Mouse (Mus musculus): ENCODE results near the gene Cabp7. TPM values are rescaled to one million over a fixed set of nuclear protein-coding genes. Genes with fewer than 3 reads are reported as not detected.
A peak's percentile ranks its signal among the peaks of the same experiment; 100 is the strongest.
"Not testable (repeated sequence)": the region's sequence is repeated elsewhere in the genome, so short reads cannot be mapped to it uniquely, and the experiment has no call there.

Gene Cabp7
- polyA plus RNA-seq, 1 experiment from 2014 or later, result 0.43 TPM

DNA sequence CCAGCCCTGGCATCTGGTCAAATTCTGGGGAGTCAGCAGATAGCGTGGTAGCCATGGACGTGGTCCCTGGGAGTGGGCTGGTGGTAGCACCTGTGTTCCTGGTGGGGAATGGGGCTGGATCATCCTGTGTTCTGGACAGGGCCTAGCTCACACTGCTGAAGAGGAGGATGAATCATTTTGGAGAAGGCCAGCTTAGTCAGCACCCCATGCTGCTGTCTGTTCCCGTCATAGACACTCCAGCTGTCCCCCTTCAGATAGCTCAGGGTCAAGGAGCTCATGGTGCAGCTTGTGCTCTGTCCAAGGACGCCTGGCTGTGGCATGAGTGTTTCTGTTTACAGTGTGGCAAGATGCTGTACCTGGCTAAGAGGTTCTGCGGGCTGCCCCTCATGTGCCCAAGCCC, 28.0 kb downstream of the Cabp7 start:
- ATAC-seq (replicated peaks; ENCODE audit: insufficient number of reproducible peaks, low FRiP score, low TSS enrichment, low read depth) (no peak), DNase-seq (ENCODE audit: low spot score) (no peak)
- WGBS, result 88% methylated on average over 5 of the region's 5 CpGs
- Histone ChIP-seq H3K4me2 (ENCODE audit: low read depth, low read length) (no peak overlapping the region), H3K4me1 (ENCODE audit: control insufficient read depth, insufficient read depth, low read length) (no peaks in the 10 kb centered on the region), H3K9me3 (replicated peaks; ENCODE audit: control insufficient read depth, low read length) (no peaks in the 10 kb centered on the region), H3K27ac (replicated peaks; ENCODE audit: low read depth, low read length) (no peak overlapping the region), H3K4me3 (ENCODE audit: low read depth, low read length) (no peak overlapping the region), H3K9ac (replicated peaks; ENCODE audit: low read length) (no peak overlapping the region), H3K36me3 (replicated peaks; ENCODE audit: control insufficient read depth, insufficient read depth, low read depth, low read length) (no peaks in the 10 kb centered on the region), H3K27me3 (ENCODE audit: control insufficient read depth, insufficient read depth, low read length) (no peaks in the 10 kb centered on the region)

DNA sequence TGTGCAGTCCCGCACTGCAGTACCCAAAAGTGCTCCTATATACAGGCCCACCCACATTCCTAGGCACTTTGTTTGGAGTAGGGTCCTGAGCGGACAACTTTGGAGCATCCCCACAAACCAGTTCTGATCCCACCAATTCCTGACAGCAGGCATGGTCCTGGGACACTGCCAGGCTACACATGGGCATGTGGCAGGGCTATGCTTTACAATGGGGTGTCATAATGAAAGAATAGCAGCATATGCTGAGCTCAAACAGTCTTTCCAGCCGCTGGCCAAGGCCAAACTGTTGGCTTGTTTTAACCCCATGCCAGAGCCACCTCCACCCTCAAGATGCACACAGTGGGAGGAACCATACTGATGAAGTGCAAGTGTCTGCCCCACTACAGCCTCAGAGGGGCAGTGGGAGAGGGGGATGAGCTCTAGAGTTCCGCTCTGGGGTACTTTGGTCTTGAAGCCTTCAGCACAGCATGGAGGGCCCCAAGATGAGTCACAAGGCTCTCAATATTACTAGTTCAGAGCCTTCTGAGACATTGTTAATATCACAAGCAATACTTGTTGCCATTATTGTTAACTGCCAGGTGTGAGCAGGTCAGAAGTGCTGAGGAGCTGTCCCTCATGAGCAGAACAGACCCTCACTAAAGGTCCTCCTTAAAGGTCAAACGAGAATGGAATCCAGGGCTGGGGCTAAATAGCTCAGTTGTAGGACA, 29.9 kb downstream of the Cabp7 start:
- 85% methylated on average over 5 of the region's 5 CpGs for WGBS

DNA sequence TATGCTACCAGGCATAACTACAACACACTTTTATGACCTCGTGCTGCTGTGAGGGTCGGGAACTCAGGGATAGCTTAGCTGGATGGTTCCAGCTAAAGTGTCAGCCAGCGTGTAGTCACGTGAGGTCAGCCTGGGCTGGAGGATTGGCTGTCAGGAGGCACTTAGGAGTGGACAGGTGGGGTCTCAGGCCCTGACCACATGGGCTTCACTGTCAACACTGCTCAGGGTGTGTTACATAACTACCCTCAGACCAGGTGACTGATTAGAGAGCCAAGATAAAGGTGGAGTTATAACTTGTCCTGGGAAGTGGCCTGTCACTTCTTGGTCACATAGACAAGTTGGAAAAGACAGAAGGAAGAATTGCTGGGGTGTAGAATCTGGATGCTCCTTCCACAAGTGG, 31.0 kb downstream of the Cabp7 start:
- Histone ChIP-seq H3K9me3 (replicated peaks; ENCODE audit: control insufficient read depth, low read length) (no peaks in the 10 kb centered on the region), H3K36me3 (replicated peaks; ENCODE audit: control insufficient read depth, insufficient read depth, low read depth, low read length) (no peaks in the 10 kb centered on the region), H3K4me1 (ENCODE audit: control insufficient read depth, insufficient read depth, low read length) (no peaks in the 10 kb centered on the region), H3K4me2 (ENCODE audit: low read depth, low read length) (no peak overlapping the region), H3K27me3 (ENCODE audit: control insufficient read depth, insufficient read depth, low read length) (no peaks in the 10 kb centered on the region), H3K4me3 (ENCODE audit: low read depth, low read length) (no peak overlapping the region), H3K9ac (replicated peaks; ENCODE audit: low read length) (no peak overlapping the region), H3K27ac (replicated peaks; ENCODE audit: low read depth, low read length) (no peak overlapping the region)
- WGBS, result 77% methylated on average over 4 of the region's 4 CpGs
- DNase-seq (ENCODE audit: low spot score) (no peak), ATAC-seq (replicated peaks; ENCODE audit: insufficient number of reproducible peaks, low FRiP score, low TSS enrichment, low read depth) (no peak)

More for the DNA sequence above, 29.9 kb downstream of the Cabp7 start:
- Histone ChIP-seq H3K4me1 (ENCODE audit: control insufficient read depth, insufficient read depth, low read length) (no peaks in the 10 kb centered on the region), H3K27ac (replicated peaks; ENCODE audit: low read depth, low read length) (no peak overlapping the region), H3K4me3 (ENCODE audit: low read depth, low read length) (no peak overlapping the region), H3K36me3 (replicated peaks; ENCODE audit: control insufficient read depth, insufficient read depth, low read depth, low read length) (no peaks in the 10 kb centered on the region), H3K4me2 (ENCODE audit: low read depth, low read length) (no peak overlapping the region), H3K9me3 (replicated peaks; ENCODE audit: control insufficient read depth, low read length) (no peaks in the 10 kb centered on the region), H3K27me3 (ENCODE audit: control insufficient read depth, insufficient read depth, low read length) (no peaks in the 10 kb centered on the region), H3K9ac (replicated peaks; ENCODE audit: low read length) (no peak overlapping the region)
- ATAC-seq (replicated peaks; ENCODE audit: insufficient number of reproducible peaks, low FRiP score, low TSS enrichment, low read depth) (no peak), DNase-seq (ENCODE audit: low spot score) (no peak)

DNA sequence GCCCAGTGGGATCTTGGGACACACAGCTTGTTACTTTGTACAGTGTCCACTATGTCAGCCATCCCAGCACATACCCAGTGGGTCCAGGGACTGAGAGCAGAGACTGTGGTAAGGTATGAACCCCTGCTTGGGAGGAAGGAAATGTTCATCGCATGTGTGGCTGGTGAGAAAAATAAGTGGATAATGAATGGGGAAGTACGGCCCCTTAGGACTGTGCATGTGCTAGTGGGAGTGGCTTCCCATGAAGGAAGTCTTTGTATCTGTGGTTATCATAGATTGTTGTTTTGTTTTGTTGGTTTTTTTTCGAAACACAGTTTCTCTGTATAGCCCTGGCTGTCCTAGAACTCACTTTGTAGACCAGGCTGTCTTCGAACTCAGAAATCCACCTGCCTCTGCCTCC, 31.9 kb downstream of the Cabp7 start:
- WGBS, result 83% methylated on average over 4 of the region's 4 CpGs
- Histone ChIP-seq H3K4me2 (ENCODE audit: low read depth, low read length) (no peak overlapping the region), H3K4me3 (ENCODE audit: low read depth, low read length) (no peak overlapping the region), H3K4me1 (ENCODE audit: control insufficient read depth, insufficient read depth, low read length) (no peaks in the 10 kb centered on the region), H3K36me3 (replicated peaks; ENCODE audit: control insufficient read depth, insufficient read depth, low read depth, low read length) (no peaks in the 10 kb centered on the region), H3K9ac (replicated peaks; ENCODE audit: low read length) (no peak overlapping the region), H3K27me3 (ENCODE audit: control insufficient read depth, insufficient read depth, low read length) (no peaks in the 10 kb centered on the region), H3K27ac (replicated peaks; ENCODE audit: low read depth, low read length) (no peak overlapping the region), H3K9me3 (replicated peaks; ENCODE audit: control insufficient read depth, low read length) (no peaks in the 10 kb centered on the region)
- no peak for ATAC-seq (replicated peaks; ENCODE audit: insufficient number of reproducible peaks, low FRiP score, low TSS enrichment, low read depth)
- DNase-seq (ENCODE audit: low spot score), result no peak

DNA sequence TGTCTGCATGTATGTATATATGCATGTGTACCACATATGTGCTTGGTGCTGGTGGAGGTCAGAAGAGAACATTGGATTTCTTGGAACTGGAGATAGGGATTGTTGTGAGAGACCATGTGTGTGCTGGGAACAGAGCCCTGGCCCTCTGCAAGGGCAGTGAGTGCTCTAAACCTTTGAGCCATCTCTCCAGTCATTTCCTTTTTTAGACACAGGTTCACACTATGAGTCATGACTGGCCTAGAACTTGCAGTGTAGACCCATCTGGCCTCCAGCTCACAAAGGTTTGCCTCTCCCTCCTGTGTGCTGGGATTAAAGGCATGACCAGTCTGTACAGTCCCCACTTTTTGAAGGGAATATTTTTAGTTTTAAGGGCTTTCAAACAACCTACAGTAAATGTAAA, 33.8 kb downstream of the Cabp7 start:
- Histone ChIP-seq H3K4me1 (ENCODE audit: control insufficient read depth, insufficient read depth, low read length) (no peaks in the 10 kb centered on the region), H3K36me3 (replicated peaks; ENCODE audit: control insufficient read depth, insufficient read depth, low read depth, low read length) (no peaks in the 10 kb centered on the region), H3K4me2 (ENCODE audit: low read depth, low read length) (no peak overlapping the region), H3K27me3 (ENCODE audit: control insufficient read depth, insufficient read depth, low read length) (no peaks in the 10 kb centered on the region), H3K27ac (replicated peaks; ENCODE audit: low read depth, low read length) (no peak overlapping the region), H3K4me3 (ENCODE audit: low read depth, low read length) (no peak overlapping the region), H3K9me3 (replicated peaks; ENCODE audit: control insufficient read depth, low read length) (no peaks in the 10 kb centered on the region), H3K9ac (replicated peaks; ENCODE audit: low read length) (no peak overlapping the region)
- DNase-seq (ENCODE audit: low spot score) (no peak), ATAC-seq (replicated peaks; ENCODE audit: insufficient number of reproducible peaks, low FRiP score, low TSS enrichment, low read depth) (no peak)

DNA sequence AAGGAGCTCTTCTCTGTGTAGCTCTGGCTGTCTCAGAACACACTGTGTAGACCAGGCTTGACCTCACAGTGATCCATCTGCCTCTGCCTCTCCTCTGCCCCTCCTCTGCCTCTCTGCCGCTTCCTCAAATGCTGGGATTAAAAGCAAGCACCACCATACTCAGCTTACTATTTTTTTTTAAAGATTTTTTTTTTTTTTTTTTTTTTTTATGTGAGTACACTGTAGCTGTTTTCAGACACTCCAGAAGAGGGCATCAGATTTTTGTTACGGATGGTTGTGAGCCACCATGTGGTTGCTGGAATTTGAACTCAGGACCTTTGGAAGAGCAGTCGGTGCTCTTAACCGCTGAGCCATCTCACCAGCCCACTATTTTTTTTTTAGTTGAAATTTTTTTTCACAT, 36.4 kb downstream of the Cabp7 start:
- not testable (repeated sequence) for H3K27me3 ChIP-seq (ENCODE audit: control insufficient read depth, insufficient read depth, low read length); H3K4me2 ChIP-seq (ENCODE audit: low read depth, low read length); H3K4me1 ChIP-seq (ENCODE audit: control insufficient read depth, insufficient read depth, low read length); H3K36me3 ChIP-seq (replicated peaks; ENCODE audit: control insufficient read depth, insufficient read depth, low read depth, low read length); H3K9me3 ChIP-seq (replicated peaks; ENCODE audit: control insufficient read depth, low read length); H3K9ac ChIP-seq (replicated peaks; ENCODE audit: low read length); DNase-seq (ENCODE audit: low spot score); H3K27ac ChIP-seq (replicated peaks; ENCODE audit: low read depth, low read length); H3K4me3 ChIP-seq (ENCODE audit: low read depth, low read length); ATAC-seq (replicated peaks; ENCODE audit: insufficient number of reproducible peaks, low FRiP score, low TSS enrichment, low read depth)
- 80% methylated on average over 4 of the region's 4 CpGs for WGBS

DNA sequence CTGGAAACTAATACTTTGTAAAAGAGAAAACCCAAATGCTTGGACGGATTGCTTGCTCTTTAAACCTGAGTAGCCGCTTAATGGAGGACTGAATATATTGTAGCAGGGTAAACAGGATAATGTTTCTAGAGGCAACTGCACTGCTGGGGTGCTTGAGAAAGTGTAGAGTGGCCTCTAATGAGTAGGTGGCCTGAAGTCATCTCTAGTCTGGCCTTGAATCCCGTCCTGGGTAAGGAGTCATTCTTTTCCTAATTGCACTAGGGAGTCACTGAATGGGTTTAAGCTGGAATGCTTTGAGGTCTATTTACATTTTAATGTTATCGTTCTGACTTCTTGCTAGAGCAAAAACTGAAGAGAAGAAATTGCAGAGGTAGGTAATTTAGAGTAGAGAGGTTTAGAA, 41.4 kb downstream of the Cabp7 start:
- Histone ChIP-seq H3K27ac (replicated peaks; ENCODE audit: low read depth, low read length) (no peak overlapping the region), H3K4me3 (ENCODE audit: low read depth, low read length) (peak overlapping the region; percentile 73), H3K27me3 (ENCODE audit: control insufficient read depth, insufficient read depth, low read length) (no peaks in the 10 kb centered on the region), H3K9ac (replicated peaks; ENCODE audit: low read length) (peak overlapping the region; percentile 56), H3K36me3 (replicated peaks; ENCODE audit: control insufficient read depth, insufficient read depth, low read depth, low read length) (no peaks in the 10 kb centered on the region; the same call in 1 of the 2 replicates), H3K4me1 (ENCODE audit: control insufficient read depth, insufficient read depth, low read length) (no peaks in the 10 kb centered on the region), H3K9me3 (replicated peaks; ENCODE audit: control insufficient read depth, low read length) (no peaks in the 10 kb centered on the region), H3K4me2 (ENCODE audit: low read depth, low read length) (peak overlapping the region; percentile 68)
- ATAC-seq (replicated peaks; ENCODE audit: insufficient number of reproducible peaks, low FRiP score, low TSS enrichment, low read depth) (no peak), DNase-seq (ENCODE audit: low spot score) (no peak)
- WGBS, result 8% methylated on average over 4 of the region's 4 CpGs

DNA sequence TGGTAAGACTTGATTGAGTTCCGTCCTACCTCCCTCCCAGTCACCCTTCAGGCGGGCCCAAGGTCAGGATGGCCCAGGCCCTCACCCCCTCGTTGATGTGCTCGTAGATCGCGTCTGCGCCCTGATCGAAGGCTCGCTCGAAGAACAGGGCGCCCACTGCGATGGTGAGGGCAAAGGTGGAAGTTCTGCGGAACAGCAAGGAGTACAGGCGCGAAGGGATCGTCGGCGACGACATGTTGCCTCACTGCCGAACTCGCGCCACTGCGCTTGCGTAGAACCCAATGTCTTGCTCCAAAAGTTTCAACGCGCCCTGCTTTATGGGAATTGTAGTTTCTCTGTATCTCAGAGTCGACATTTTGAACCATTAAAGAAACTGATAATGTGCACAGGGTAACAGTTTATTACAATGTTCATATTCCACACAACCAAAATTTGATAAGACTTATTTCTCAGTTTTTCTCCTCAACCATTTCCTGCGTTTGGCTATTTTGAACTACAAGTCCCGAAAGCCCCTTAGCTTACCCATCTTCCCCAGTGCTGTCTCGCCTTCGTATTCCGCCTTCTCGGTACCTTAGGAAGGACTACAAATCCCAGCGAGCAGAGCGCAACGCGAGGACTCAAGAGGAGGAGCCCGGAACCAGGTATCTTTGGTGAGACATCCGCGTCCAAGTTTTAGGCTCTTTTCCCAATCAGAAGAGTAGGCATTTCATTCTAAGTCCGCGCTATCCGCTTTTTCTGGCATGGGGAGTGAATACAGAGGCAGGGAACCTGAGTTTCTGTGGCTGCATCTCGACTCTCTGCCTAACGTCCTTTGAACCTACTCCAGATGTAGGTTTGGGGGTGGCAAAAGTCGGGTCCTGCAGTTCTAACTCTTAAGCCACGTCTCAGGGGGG, 42.3 kb downstream of the Cabp7 start, which contains the start of the genes Uqcr10 and Zmat5:
Gene Uqcr10 (minus strand): TSS at position 271 of the 893 bp plus-strand sequence.
Gene Zmat5 (plus strand): TSS at position 607 of the 893 bp plus-strand sequence.
- DNase-seq (ENCODE audit: low spot score), result peak; percentile 95
- peak within 1 kb of the TSS; percentile 70 for H3K4me2 ChIP-seq (ENCODE audit: low read depth, low read length)
- H3K36me3 ChIP-seq (replicated peaks; ENCODE audit: control insufficient read depth, insufficient read depth, low read depth, low read length), result no peaks in the 10 kb centered on the region; the same call in 1 of the 2 replicates
- peak within 1 kb of the TSS; percentile 7; the same call in 1 of the 2 replicates for H3K27ac ChIP-seq (replicated peaks; ENCODE audit: low read depth, low read length)
- under 1% methylated on average over 47 of the region's 47 CpGs for WGBS
- no peaks in the 10 kb centered on the region for H3K9me3 ChIP-seq (replicated peaks; ENCODE audit: control insufficient read depth, low read length)
- peak within 1 kb of the TSS; percentile 80 for H3K9ac ChIP-seq (replicated peaks; ENCODE audit: low read length)
- H3K27me3 ChIP-seq (ENCODE audit: control insufficient read depth, insufficient read depth, low read length), result no peaks in the 10 kb centered on the region
- peak; percentile 93 for ATAC-seq (replicated peaks; ENCODE audit: insufficient number of reproducible peaks, low FRiP score, low TSS enrichment, low read depth)
- H3K4me3 ChIP-seq (ENCODE audit: low read depth, low read length), result peak within 1 kb of the TSS; percentile 73
- H3K4me1 ChIP-seq (ENCODE audit: control insufficient read depth, insufficient read depth, low read length), result no peaks in the 10 kb centered on the region
